Mouse (Mus musculus): ENCODE data around the gene Tcf7.

GRCm38 (mm10) chr11:52294103-52294502, 11.3 kb upstream of the Tcf7 start:
- TF ChIP-seq CTCF (IDR thresholded peaks at IDR 0.05; ENCODE audit: low read depth, low read length) (no peak), GATA1 (IDR thresholded peaks at IDR 0.05; ENCODE audit: borderline replicate concordance, low read length) (no peak), POLR2AphosphoS5 (IDR thresholded peaks at IDR 0.05; ENCODE audit: insufficient replicate concordance, low read depth, low read length) (no peak), TAL1 (conservative IDR thresholded peaks at IDR 0.05; ENCODE audit: low read depth, low read length) (no peak)
